Mouse (Mus musculus): ENCODE measurements at regions not wholly inside any gene's neighbourhood (a gene's known extent, or its start where the extent isn't known, plus 50 kb on each side); places are given as distances from the start of the nearest gene placed in this dataset.

DNA sequence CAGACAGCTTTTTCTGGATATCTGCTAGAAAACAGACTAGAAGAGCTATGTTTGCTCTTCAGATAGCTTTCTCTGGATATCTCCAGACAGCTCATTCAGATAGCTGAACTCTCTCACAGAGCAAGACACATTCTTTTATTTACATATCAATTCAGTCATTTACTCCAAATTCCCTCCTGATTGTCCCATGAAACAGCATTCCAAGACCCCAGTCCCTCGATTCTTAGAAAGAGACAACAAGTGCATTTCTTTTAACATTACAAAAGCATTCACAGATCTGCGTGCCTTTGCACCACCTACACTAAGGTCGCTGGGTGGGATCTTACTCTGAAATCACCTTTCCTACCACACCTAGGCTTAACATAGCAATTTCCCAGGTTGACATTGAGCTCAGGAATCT lies 1039.5 kb upstream of the Ddx18 start:
- no peaks in the 10 kb centered on the region for H3K9me3 ChIP-seq (replicated peaks; ENCODE audit: control insufficient read depth, low read length)
- H3K9ac ChIP-seq (ENCODE audit: low read length) = no peak overlapping the region
- no peak for ATAC-seq (replicated peaks; ENCODE audit: extremely low read depth, insufficient read depth, low FRiP score)
- H3K27ac ChIP-seq (ENCODE audit: low read length) = no peak overlapping the region
- H3K4me1 ChIP-seq (ENCODE audit: control insufficient read depth, insufficient read depth, low read length) = no peaks in the 10 kb centered on the region
- H3K4me3 ChIP-seq (ENCODE audit: low read length) = no peak overlapping the region
- no peaks in the 10 kb centered on the region for H3K27me3 ChIP-seq (ENCODE audit: control insufficient read depth, insufficient read depth, low read length)
- no peaks in the 10 kb centered on the region for H3K36me3 ChIP-seq (ENCODE audit: control insufficient read depth, insufficient read depth)
- 51% methylated on average over 3 of the region's 3 CpGs for WGBS
- no peak overlapping the region for H3K4me2 ChIP-seq (ENCODE audit: low read depth, low read length)

DNA sequence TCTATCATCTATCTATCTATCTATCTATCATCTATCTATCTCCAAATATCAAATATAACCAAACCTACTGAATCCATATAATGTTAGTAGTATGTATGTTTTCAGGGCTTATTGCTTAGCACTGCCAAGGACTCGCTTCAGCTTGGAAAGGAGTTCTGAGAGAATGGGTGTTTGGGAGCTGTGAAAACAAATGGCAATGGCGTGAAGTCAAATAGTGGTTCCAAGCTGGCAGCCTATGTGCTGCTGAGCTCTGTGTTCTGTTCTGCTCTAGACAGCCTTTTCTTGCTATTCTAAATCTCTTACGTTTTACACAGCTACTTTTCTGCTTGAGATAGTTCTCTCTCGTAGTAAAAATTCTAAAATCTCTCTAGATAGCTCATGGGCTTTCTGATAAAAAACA lies 1008.2 kb upstream of the Ddx18 start:
- Histone ChIP-seq H3K27ac (ENCODE audit: low read length) (no peak overlapping the region), H3K36me3 (ENCODE audit: control insufficient read depth, insufficient read depth) (no peaks in the 10 kb centered on the region), H3K4me2 (ENCODE audit: low read depth, low read length) (no peak overlapping the region), H3K4me1 (ENCODE audit: control insufficient read depth, insufficient read depth, low read length) (no peaks in the 10 kb centered on the region), H3K9me3 (replicated peaks; ENCODE audit: control insufficient read depth, low read length) (no peaks in the 10 kb centered on the region), H3K27me3 (ENCODE audit: control insufficient read depth, insufficient read depth, low read length) (no peaks in the 10 kb centered on the region), H3K4me3 (ENCODE audit: low read length) (no peak overlapping the region), H3K9ac (ENCODE audit: low read length) (no peak overlapping the region)
- no peak for ATAC-seq (replicated peaks; ENCODE audit: extremely low read depth, insufficient read depth, low FRiP score)
- 51% methylated on average over 4 of the region's 4 CpGs for WGBS

- no peak overlapping the region for H3K4me2 ChIP-seq (ENCODE audit: low read depth, low read length)
- no peaks in the 10 kb centered on the region for H3K9me3 ChIP-seq (replicated peaks; ENCODE audit: control insufficient read depth, low read length)
- H3K27me3 ChIP-seq (ENCODE audit: control insufficient read depth, insufficient read depth, low read length) = no peaks in the 10 kb centered on the region
- 91% methylated on average over 1 of the region's 1 CpGs for WGBS
- H3K4me1 ChIP-seq (ENCODE audit: control insufficient read depth, insufficient read depth, low read length) = no peaks in the 10 kb centered on the region
- no peaks in the 10 kb centered on the region for H3K36me3 ChIP-seq (ENCODE audit: control insufficient read depth, insufficient read depth)
- H3K4me3 ChIP-seq (ENCODE audit: low read length) = no peak overlapping the region
- H3K9ac ChIP-seq (ENCODE audit: low read length) = no peak overlapping the region
- no peak for ATAC-seq (replicated peaks; ENCODE audit: extremely low read depth, insufficient read depth, low FRiP score)
- H3K27ac ChIP-seq (ENCODE audit: low read length) = no peak overlapping the region
These were observed 983.8 kb upstream of the Ddx18 start for GRCm38 (mm10) chr1:122551596-122551995.

- Histone ChIP-seq H3K9me3 (replicated peaks; ENCODE audit: control insufficient read depth, low read length) (no peaks in the 10 kb centered on the region), H3K36me3 (ENCODE audit: control insufficient read depth, insufficient read depth) (no peaks in the 10 kb centered on the region), H3K27ac (ENCODE audit: low read length) (no peak overlapping the region), H3K4me3 (ENCODE audit: low read length) (no peak overlapping the region), H3K4me1 (ENCODE audit: control insufficient read depth, insufficient read depth, low read length) (no peaks in the 10 kb centered on the region), H3K27me3 (ENCODE audit: control insufficient read depth, insufficient read depth, low read length) (no peaks in the 10 kb centered on the region), H3K4me2 (ENCODE audit: low read depth, low read length) (no peak overlapping the region), H3K9ac (ENCODE audit: low read length) (no peak overlapping the region)
- WGBS = 60% methylated on average over 2 of the region's 2 CpGs
- no peak for ATAC-seq (replicated peaks; ENCODE audit: extremely low read depth, insufficient read depth, low FRiP score)
These were observed 941.8 kb upstream of the Ddx18 start for GRCm38 (mm10) chr1:122509580-122509979.

DNA sequence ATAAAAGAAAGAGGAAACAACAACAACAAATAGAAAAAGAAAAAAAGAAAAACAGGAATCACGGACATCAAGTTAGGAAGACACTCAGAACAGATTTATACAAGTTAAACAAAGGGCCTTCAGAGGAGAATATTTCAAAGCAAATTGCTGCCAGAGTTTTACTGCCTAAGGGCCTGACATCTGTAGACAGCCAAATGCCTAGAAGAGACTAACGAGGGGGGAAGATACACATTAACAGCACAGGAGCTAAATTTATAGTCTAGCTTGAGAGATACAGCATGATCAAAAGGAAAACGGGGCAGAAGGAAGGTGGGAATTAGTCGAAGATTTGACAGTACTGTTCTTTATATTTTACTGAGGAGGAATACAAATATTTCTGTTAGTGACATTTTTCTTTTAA lies 933.9 kb upstream of the Ddx18 start:
- 56% methylated on average over 4 of the region's 4 CpGs for WGBS
- ATAC-seq (replicated peaks; ENCODE audit: extremely low read depth, insufficient read depth, low FRiP score) = no peak
- H3K36me3 ChIP-seq (ENCODE audit: control insufficient read depth, insufficient read depth) = no peaks in the 10 kb centered on the region
- no peak overlapping the region for H3K9ac ChIP-seq (ENCODE audit: low read length)
- H3K4me3 ChIP-seq (ENCODE audit: low read length) = no peak overlapping the region
- H3K9me3 ChIP-seq (replicated peaks; ENCODE audit: control insufficient read depth, low read length) = no peaks in the 10 kb centered on the region
- H3K4me2 ChIP-seq (ENCODE audit: low read depth, low read length) = no peak overlapping the region
- no peaks in the 10 kb centered on the region for H3K27me3 ChIP-seq (ENCODE audit: control insufficient read depth, insufficient read depth, low read length)
- H3K4me1 ChIP-seq (ENCODE audit: control insufficient read depth, insufficient read depth, low read length) = no peaks in the 10 kb centered on the region
- no peak overlapping the region for H3K27ac ChIP-seq (ENCODE audit: low read length)

DNA sequence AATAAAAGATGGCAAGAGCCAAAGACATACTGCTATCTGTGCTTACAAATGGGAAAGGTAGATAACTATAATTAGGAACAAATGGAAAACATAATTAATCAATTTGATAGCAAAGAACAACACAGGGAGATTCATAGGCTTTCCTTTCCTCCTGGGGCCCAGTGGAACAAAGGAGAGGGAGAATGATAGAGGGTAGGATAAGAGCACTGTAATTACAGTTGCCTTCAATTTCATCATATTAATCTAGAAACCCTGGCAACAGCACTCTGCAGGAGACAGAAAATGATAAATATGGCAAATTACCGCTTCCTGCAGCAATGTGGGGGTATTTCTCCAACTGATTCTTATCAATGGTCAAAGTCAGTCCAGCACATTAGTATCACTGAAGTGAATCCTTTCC lies 910.2 kb upstream of the Ddx18 start:
- ATAC-seq (replicated peaks; ENCODE audit: extremely low read depth, insufficient read depth, low FRiP score) = no peak
- Histone ChIP-seq H3K4me3 (ENCODE audit: low read length) (no peak overlapping the region), H3K9me3 (replicated peaks; ENCODE audit: control insufficient read depth, low read length) (no peaks in the 10 kb centered on the region), H3K4me1 (ENCODE audit: control insufficient read depth, insufficient read depth, low read length) (no peaks in the 10 kb centered on the region), H3K9ac (ENCODE audit: low read length) (no peak overlapping the region), H3K36me3 (ENCODE audit: control insufficient read depth, insufficient read depth) (no peaks in the 10 kb centered on the region), H3K27me3 (ENCODE audit: control insufficient read depth, insufficient read depth, low read length) (no peaks in the 10 kb centered on the region), H3K4me2 (ENCODE audit: low read depth, low read length) (no peak overlapping the region), H3K27ac (ENCODE audit: low read length) (no peak overlapping the region)
- 55% methylated on average over 1 of the region's 1 CpGs for WGBS

DNA sequence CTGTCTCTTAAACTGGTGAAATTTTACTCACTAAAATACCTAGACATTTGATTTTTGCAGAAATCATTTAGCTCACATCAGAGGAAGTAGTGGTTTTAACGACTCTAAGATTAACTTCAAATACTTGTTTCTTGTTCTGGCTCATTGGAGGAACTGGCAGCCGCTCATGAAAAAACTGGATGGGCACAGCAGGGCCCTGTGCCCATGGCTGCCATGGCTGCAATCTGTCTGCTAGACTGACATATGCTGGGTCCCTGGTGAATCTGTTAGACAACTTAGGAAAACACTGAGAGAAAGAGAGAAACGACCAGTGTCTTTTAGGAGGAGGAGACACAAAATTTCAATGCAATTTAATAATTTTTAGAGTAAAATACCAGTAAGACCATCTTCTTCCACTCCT lies 896.1 kb upstream of the Ddx18 start:
- no peaks in the 10 kb centered on the region for H3K9me3 ChIP-seq (replicated peaks; ENCODE audit: control insufficient read depth, low read length)
- no peaks in the 10 kb centered on the region for H3K36me3 ChIP-seq (ENCODE audit: control insufficient read depth, insufficient read depth)
- 58% methylated on average over 3 of the region's 3 CpGs for WGBS
- no peaks in the 10 kb centered on the region for H3K4me1 ChIP-seq (ENCODE audit: control insufficient read depth, insufficient read depth, low read length)
- H3K4me2 ChIP-seq (ENCODE audit: low read depth, low read length) = no peak overlapping the region
- H3K4me3 ChIP-seq (ENCODE audit: low read length) = no peak overlapping the region
- ATAC-seq (replicated peaks; ENCODE audit: extremely low read depth, insufficient read depth, low FRiP score) = no peak
- no peak overlapping the region for H3K9ac ChIP-seq (ENCODE audit: low read length)
- H3K27ac ChIP-seq (ENCODE audit: low read length) = no peak overlapping the region
- no peaks in the 10 kb centered on the region for H3K27me3 ChIP-seq (ENCODE audit: control insufficient read depth, insufficient read depth, low read length)

DNA sequence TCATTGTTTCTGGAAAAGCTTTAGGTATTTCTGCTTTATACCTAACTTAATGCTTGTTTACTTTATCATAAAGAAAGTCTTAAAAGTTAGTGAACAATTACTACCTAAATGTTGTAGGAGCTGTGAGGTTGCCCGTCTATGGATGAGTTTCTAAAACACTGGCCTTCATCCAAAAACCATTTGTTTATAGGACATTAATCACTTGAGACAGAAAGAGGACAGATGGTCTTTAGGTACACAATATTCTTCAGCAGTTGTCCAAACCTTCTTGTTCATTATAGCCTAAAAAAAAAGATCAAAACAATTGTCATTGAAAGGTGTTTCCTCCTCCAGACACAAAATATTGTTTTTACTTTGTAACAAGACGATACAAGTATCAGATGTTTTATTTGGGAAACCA lies 891.3 kb upstream of the Ddx18 start:
- Histone ChIP-seq H3K9ac (ENCODE audit: low read length) (no peak overlapping the region), H3K27ac (ENCODE audit: low read length) (no peak overlapping the region), H3K4me1 (ENCODE audit: control insufficient read depth, insufficient read depth, low read length) (no peaks in the 10 kb centered on the region), H3K36me3 (ENCODE audit: control insufficient read depth, insufficient read depth) (no peaks in the 10 kb centered on the region), H3K9me3 (replicated peaks; ENCODE audit: control insufficient read depth, low read length) (no peaks in the 10 kb centered on the region), H3K27me3 (ENCODE audit: control insufficient read depth, insufficient read depth, low read length) (no peaks in the 10 kb centered on the region), H3K4me3 (ENCODE audit: low read length) (no peak overlapping the region), H3K4me2 (ENCODE audit: low read depth, low read length) (no peak overlapping the region)
- 67% methylated on average over 2 of the region's 2 CpGs for WGBS
- no peak for ATAC-seq (replicated peaks; ENCODE audit: extremely low read depth, insufficient read depth, low FRiP score)

- Histone ChIP-seq H3K9me3 (replicated peaks; ENCODE audit: control insufficient read depth, low read length) (no peaks in the 10 kb centered on the region), H3K4me3 (ENCODE audit: low read length) (no peak overlapping the region), H3K4me1 (ENCODE audit: control insufficient read depth, insufficient read depth, low read length) (no peaks in the 10 kb centered on the region), H3K27ac (ENCODE audit: low read length) (no peak overlapping the region), H3K36me3 (ENCODE audit: control insufficient read depth, insufficient read depth) (no peaks in the 10 kb centered on the region), H3K9ac (ENCODE audit: low read length) (no peak overlapping the region), H3K4me2 (ENCODE audit: low read depth, low read length) (no peak overlapping the region), H3K27me3 (ENCODE audit: control insufficient read depth, insufficient read depth, low read length) (no peaks in the 10 kb centered on the region)
- ATAC-seq (replicated peaks; ENCODE audit: extremely low read depth, insufficient read depth, low FRiP score) = no peak
- 67% methylated on average over 4 of the region's 4 CpGs for WGBS
These were observed 887.1 kb upstream of the Ddx18 start for GRCm38 (mm10) chr1:122454881-122455280.

DNA sequence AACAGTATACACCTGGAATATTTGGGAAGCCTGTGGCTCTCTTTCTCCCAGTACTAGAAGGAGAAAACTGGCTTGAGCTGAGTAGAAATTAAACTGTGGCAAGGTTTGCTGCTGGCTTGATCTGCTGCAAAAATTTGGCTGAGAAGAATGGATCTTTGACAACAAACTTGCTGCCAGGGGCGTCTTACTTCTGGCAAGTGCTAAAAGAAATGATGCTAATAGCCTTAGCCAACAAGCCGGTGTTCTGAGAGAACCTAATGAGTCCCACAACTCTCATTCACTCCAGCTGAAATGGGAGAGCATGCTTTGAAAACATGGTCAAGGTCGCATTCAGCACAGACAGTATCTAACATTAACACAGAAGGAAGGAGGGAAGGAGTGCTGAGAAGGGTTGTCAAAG lies 885.8 kb upstream of the Ddx18 start:
- no peak for ATAC-seq (replicated peaks; ENCODE audit: extremely low read depth, insufficient read depth, low FRiP score)
- Histone ChIP-seq H3K4me1 (ENCODE audit: control insufficient read depth, insufficient read depth, low read length) (no peaks in the 10 kb centered on the region), H3K4me3 (ENCODE audit: low read length) (no peak overlapping the region), H3K27me3 (ENCODE audit: control insufficient read depth, insufficient read depth, low read length) (no peaks in the 10 kb centered on the region), H3K9me3 (replicated peaks; ENCODE audit: control insufficient read depth, low read length) (no peaks in the 10 kb centered on the region), H3K9ac (ENCODE audit: low read length) (no peak overlapping the region), H3K4me2 (ENCODE audit: low read depth, low read length) (no peak overlapping the region), H3K27ac (ENCODE audit: low read length) (no peak overlapping the region), H3K36me3 (ENCODE audit: control insufficient read depth, insufficient read depth) (no peaks in the 10 kb centered on the region)
- WGBS = 65% methylated on average over 3 of the region's 3 CpGs
